Mouse (Mus musculus) adrenal gland, adult (tissue): ENCODE measurements around the gene Lepr.

ENCODE experiments used
- DNase-seq, 2 experiments: peaks; one replicate each; pipeline ENCODE4 v3.0.0; 2022 to 2023; ENCODE audit warnings: low spot score in 1 of 2; ENCODE audit not compliant: inconsistent age in 2 of 2

Lepr gene

DNA sequence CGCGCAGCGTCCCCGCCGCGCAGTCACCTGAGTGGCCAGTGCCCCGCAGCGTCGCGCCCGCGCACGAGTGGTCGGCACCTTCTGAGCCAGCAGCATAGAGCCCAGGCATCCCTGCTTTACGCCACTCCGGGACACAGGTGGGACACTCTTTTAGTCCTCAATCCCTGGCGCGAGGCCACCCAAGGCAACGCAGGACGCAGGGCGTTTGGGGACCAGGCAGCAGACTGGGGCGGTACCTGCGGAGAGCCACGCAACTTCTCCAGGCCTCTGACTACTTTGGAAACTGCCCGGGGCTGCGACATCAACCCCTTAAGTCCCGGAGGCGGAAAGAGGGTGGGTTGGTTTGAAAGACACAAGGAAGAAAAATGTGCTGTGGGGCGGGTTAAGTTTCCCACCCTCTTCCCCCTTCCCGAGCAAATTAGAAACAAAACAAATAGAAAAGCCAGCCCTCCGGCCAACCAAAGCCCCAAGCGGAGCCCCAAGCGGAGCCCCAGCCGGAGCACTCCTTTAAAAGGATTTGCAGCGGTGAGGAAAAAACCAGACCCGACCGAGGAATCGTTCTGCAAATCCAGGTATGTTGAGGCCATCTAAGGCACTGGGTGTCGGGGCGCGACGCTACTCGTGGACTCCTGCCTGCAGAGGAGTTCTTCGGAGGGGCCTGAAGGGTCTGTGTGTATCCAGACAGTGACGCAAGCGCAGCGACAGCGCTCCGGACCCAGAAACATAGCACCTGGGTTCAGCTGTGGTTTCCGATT lies at the start of gene Lepr:
Gene Lepr, plus strand, starts transcription at position 38 of the 755 bp plus-strand sequence.
- DNase-seq: peak; percentile 45 to 81

DNA sequence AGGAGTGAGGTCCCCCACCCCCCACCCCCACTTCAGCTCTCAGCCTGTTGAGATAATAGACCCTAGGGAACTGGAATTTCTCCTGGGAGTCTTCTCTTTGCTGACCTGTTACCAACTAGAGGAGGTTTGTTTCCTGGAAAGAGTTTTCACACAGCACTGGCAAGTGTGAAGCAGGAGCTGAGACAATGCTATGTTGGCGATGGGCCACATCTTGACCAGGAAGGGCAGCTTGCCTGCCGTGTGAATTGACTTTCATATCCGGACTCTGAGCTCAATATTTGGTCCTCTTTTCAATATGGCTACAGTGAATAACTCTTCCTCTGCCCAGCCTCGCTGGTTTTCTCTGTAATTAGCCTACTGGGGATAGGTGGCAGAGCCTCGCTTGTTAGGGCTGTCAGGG lies 48.0 kb upstream of the Lepr start:
- peak in 1 of 2 experiments; percentile 57 for DNase-seq

DNA sequence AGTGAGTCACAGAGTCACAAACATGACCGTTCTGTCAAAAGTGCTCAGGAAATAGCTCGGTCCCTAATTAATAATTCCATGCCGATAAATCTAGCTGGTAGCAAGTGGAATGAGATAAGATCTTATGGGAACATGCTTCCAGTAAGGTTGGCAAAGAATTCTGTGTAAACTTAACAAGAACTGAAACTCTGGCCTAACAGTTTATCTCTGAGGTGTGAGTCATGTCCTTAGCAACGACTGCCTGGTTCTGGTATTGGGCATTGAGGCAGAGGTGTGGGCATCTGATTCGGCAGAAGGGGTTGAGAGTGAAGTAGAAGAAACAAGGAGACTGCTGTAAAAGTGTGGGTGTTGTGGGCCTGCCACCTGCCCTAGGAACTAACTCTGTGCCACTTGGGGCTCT lies 47.4 kb upstream of the Lepr start:
- peak in 1 of 2 experiments; percentile 82 for DNase-seq

DNA sequence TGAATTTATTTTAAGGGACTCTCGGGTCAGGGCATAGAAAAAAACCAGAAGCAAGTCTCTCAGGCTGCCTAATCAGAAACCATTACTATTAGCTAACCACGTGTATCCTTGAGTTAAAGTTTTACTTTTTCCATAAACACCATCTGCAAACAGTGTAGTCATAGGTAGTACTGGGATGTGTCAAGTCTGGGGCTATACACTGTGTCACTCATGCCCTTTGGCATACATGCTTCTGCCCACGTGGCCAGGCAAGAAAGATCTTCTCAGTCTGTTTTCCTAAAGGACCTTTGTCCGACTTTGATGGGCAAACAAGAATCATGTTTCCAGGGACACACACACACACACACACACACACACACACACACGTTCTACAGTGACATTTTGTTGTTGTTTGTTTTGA lies 42.4 kb upstream of the Lepr start:
- no peak for DNase-seq

DNA sequence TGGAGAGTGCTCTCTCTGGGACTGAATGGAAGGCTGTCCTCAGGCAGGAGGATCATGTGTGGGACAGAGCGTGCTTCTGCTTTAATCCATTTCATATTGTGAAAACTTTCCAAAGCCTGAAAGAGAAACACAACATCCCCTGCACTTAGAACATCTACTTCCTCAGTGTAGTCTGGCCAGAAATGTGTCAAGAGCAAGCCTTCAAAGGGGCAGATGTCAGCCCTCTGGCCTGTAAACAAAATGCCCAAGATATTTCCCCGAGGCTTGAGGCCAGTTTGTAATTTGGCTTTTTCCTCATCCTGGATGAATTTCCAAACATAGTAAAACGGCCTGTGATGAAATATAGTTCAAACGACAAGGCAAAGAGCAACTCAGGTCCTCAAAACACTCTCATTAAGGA lies 41.5 kb upstream of the Lepr start:
- peak; percentile 36 to 77 for DNase-seq

DNA sequence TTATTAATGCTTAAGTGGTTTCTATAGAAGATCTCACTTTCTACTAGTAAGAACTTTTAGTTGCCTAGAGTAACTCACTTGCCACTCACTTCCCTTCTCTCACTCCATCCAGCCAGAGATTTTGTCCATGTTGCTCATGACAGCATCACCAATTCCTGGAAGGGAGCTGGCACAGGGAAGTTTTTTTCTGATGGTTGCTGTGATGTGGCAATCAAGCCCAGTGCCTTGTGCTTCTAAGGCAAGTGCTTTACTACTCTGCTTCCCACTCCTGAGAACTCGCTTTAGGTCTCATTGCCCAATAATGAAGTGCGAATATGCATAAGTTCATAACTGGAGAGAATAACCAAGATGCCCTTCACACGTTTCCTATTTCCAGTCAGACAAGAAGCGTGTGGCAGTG lies 34.6 kb upstream of the Lepr start:
- peak in 1 of 2 experiments; percentile 81 for DNase-seq

DNA sequence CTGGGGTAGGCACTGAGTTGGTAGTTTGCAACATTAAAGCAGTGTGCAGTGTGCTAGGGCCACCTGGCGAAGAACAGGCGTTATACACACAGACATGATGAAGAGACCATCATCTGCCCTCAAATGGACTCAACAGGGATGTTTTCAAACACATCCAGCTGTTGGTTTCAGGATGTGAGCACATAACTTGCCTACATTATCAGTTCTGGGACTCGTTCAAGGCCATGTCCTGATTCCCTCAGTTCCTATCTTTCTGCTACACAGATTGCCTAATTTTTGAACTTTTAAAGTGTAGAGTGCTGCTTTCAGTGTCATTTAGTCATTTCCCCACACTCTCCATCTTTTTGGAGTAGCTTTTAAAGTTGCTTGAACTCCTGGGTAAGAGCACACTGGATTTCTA lies 34.1 kb upstream of the Lepr start:
- peak; percentile 23 to 84 for DNase-seq

DNA sequence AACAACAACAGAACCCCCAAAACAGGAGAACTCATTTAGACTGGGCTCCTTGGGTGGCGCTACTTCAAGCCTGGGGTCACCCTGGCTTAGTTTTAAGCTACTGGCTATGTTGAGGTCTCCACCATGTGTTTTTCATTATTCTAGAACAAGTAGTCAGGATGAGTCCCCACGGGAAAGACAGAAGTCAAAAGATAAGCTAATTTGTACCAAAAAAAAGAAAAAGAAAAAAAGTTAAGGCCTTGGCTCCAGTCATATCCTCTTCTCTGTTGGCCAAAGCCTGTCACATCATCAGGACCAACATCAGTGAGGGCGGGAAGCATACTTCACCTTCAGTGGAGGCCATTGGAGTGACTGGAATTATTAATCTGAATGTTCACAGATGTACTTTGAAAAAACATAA lies 32.4 kb upstream of the Lepr start:
- DNase-seq: no peak

DNA sequence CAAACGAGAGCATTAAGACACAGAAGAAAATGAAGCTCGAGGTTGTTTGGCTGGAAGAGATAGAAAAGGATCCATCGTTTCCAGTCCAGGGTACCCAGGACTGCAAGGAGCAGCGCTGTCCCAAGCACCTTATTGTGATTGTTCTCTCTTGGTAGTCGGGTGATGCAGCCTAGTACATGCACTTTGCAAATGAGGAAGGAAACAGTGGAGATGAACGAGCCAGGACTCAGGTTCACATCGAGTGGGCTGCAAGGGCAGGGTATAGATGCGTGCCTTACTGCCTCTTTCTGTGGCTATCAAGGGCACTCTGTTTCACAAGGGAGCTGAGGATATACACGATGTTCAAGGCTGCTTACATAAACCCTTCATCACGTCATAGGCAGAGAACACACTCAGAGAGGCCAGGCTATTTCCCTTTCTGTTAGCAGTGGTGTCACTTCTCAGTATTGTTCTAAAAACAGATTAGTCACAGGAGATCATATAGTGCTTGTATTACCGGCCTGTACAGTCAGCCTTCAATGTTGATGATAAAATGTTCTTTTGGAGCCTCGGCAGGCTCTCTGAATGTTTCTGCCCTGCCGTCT lies 30.9 kb upstream of the Lepr start:
- DNase-seq: peak; percentile 33 to 81

DNA sequence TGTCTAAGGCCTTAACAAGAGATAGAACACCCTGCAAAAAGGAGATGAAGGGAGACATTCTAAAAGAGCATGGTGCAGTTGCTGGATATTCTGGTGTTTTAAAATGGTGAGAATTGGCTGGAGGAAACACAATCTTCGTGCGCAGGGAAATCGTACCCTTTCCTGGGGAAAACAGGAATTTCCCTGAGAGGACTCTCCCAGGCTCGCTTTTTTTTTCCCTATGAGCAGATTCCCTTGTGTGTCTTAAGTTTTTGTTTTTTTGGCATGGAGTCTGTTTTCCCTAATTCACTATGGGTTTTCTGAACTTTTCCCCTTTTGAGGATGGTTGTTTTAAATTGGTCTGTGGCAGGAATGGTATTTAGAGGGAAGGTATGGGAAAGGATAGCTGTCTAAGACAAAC lies 28.0 kb upstream of the Lepr start:
- DNase-seq: no peak

DNA sequence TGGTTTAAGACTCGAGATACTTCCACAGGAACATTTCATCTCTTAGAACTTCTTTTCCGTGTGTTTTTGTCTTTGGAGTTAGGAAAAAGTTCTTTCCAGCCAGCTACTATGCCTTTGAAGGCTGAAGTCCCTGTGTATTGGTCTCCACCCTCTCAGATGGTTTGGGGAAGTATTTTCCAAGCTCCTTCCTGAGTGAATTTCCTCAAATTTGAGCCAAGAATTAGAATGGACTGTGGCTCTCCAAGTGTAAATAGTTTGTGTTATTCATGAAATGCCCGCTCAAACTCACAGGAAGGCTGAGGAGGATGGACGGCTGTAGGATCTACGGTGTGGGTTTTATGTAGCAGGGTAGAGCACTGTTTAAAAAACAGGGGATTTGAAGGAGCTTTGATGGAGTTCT lies 27.6 kb upstream of the Lepr start:
- no peak for DNase-seq

DNA sequence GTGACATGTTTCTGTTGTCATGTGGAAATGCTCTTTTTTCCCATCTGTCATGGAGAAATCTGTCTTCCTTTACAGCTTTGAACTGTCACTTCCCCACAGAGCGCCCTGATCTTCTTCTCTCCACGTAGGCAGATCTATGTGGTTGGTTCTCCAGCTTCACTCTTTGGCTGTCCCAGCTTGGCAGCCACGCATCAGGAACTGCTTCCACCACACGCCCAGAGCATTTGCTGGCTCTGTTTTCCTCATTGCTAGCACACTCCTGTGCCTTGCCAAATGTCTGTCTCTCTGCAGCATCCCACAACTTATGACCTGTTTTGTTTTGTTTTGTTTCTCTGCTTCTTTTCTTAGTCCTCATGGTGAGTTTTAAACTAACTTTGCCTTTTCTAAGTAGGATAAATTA lies 24.3 kb upstream of the Lepr start:
- DNase-seq: no peak

DNA sequence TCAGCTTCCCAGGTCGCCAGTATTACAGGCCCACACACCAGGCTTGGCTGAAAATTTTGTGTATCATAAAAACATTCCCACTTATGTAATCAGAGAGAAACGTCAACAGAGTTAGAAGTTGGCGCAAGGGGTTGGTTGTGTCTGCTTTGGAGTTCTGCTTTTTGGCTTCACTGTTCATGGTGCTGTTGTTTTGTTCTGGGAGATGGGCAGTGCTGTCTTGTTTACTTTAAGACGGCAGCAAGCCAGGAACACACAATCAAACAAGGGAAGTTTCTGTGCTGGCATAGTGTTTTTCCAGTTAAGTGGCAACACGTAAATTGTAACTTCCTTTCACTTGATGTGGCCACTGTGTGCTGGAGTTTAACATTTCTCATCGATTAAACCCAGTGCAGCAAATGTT lies 22.7 kb upstream of the Lepr start:
- DNase-seq: no peak

DNA sequence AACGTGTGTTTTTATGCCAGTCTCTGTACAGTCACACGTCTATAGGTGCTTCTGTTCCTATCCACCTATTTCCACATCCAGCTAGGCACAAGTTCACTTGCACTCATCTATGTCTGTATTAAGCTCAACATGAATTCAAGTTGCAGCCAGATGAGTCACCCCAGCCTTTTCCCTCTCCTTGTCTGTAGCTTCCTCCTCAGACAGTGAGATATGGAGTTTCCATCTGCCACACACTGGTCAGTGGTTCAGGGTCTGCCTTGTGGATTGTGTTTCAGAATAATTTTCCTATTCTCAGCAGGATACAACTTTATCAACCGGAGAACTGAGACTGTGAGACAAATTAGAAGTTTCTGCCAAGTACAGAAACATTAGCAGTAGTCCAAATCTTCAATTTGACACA lies 20.0 kb upstream of the Lepr start:
- DNase-seq: no peak

DNA sequence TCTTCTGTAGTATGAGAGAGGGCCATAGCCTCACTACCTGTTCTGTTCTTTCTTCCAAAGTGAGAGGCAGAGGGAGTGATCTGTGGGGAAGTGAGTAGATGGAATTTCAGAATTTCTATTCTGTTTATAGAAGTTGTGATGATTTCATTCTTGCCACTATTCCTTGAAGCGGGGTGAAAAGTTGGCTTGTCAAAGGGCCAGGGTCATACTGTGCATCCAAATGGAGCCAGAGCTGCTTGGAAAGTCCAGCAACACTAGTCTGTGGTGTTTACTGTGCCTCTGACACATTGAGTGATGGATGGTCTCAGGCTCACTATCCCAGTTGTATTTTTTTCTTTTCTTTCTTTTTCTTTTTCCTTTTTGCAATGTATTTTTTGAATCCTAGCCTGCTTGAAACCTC lies 17.8 kb upstream of the Lepr start:
- DNase-seq: no peak

DNA sequence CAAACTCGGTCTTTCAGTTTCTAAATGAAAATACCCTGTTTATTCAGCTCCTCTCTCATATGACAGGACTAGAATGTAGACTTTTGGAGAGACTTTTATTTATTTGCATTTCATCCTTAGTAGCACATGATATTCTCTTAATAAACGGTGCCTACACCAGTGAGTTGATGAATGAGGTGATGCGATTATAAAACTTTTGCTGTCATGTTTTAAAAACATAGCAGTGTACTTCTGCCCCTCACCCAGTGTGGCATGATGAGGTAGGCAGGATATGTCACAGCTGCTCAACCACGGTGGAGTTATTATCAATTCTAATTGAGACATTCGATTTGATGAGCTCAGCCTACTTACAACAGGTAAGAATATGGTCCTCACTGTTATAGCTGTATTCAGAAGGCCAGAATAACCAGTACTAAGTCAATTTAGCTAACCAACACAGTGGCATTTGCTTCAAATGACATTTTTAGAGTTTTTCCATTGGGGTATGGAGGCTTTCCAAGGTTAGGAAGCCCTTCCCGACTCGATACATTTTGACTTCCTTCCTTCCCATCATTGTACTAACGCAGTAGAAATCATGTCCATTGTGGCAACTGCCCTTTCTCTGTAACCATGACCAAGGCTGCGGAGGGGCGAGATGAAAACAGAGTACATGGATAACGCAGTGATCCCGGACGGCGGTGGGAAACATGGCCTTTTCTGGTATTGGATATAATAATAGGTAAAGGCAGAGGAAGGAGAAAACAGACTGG lies 16.1 kb upstream of the Lepr start:
- no peak for DNase-seq

DNA sequence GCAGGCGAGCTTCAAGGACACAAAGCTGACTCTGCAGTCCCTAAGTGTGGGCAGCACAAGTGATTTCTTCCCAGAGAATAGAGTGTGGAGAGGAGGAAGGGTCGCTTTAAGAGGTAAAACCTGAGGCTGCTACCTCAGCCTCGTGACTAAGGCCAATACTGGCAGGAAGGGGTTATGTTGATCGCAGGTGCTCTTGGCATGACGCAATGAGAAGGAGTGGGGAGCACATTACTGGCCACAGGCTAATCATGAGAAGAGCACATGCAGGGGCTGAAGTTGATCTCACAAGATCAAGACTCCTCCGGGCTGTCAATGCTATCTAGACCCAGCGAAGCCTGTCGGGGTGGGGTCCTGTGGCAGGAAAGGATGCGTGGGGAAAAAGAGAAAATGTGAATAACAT lies 11.9 kb upstream of the Lepr start:
- DNase-seq: no peak

DNA sequence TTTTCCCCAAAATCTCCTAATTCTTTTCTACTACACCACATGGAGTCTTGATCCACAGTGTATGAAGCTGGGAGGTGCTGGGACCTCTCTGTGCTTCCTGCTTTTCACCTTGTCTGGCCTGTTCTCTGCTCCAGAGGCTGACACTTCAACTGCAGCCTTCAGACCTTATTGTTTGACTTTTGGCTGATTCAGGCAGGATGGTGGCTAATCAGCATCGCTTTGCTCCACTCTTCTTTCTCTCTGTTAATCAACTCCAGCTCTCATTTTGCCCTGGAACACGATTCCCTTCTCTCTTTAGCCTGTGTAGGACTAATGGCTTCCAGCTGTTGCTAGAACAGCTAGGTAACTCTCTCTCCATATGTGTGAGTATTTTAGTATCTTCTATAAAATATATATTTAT lies 10.0 kb upstream of the Lepr start:
- DNase-seq: no peak

DNA sequence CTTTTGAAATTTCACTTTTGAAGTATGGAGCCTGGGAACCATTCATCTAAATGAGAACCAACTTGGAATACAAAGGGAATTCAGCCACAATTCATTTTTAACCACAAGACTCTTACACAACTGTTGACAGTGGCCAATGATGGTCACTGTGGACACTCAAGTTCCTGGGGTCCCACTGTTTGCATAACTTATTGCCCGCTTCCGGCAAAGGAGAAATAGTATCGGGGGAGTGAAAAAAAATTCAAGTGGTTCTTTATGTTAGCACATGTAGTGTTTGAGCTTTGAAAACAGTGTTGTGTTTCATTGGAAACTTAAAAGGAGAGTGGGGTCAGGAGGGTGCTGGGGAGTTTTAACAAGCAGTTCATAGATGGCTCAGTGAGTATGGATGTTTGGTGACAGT lies 9.3 kb upstream of the Lepr start:
- no peak for DNase-seq

DNA sequence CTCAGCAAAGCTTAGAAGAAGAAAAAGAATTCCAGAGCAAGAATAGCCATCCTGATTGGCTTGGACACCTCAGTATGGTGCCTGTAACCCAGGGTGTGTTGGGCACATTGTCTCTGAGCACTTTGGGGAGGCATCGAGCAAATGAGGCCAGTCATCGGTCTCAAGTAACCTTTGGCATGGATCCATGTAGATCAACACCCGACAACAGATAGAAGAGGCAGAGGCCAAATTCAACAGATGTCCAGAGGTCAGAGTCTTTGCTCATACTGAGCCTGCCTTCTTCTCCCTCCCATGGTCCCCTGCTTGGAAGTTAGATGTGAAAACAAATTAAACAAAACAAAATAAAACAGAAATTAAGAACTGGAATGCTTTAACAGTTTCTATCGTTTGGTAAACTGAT lies 6.8 kb upstream of the Lepr start:
- no peak for DNase-seq

DNA sequence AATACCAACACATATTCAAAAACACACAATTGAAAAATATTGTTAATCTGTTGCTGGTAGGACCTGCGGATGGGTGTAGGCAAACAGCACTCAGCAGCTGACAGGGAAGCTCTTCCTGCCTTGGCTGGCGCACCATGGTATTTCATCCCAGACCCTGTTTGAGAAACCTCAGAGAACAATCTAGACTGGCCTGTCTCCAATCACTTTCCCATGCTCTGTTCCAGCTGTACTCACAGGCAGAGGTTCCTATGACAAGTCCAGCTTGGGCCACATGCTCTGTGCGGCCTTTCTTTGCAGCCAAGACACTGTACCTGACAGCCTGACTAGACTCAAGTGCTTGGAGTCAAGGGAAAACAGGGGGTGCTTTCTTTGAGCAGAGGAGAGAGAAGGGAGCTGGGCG lies 6.1 kb upstream of the Lepr start:
- no peak for DNase-seq

DNA sequence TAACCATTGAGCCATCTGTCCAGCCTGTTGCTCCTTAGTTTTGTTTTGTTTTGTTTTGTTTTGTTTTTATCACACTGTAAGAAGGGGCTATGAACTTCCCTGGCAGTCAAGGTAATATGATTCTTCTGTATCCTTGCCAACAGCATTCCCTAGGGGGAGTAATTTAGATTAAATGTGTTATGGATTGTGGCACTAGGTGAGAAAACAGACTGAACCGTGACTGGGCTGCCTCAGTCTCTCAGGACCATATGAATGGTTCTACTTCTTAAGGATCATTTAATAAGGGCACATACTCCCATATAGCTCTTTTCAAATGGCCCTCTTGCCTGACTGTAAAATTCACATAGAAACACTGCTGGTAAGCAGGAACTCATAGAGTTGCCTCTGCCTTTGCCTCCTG lies 4.6 kb upstream of the Lepr start:
- no peak for DNase-seq
